Mouse (Mus musculus) embryo, embryonic 10 days (tissue): ENCODE measurements at regions not wholly inside any gene's neighbourhood (a gene's known extent, or its start where the extent isn't known, plus 50 kb on each side); places are given as distances from the start of the nearest gene placed in this dataset.
A peak's percentile ranks its signal among the peaks of the same experiment; 100 is the strongest.

Experiments used
- DNase-seq: peaks from one replicate; pipeline ENCODE4 v3.0.0-alpha.2; 2015; ENCODE audit warnings: low spot score

DNA sequence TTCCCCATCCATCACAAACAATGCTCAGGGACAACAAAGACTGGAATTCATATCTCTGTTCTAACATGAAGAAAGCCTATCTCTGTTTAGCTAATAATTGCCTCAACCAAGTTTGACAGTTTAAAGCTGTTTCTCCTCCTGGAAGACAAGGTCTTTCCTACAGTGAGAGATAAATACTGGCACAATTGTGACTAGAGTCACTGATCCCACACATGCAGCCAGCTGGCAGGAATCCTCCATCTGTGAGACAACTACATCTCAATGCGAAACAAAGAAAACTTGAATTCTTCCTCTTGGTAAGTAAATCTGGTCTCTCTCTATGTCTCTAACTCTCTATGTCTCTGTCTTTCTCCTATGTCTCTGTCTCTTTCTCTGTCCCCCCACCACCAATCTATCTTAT lies 239.1 kb upstream of the Nsun2 start:
- DNase-seq, result no peak

DNA sequence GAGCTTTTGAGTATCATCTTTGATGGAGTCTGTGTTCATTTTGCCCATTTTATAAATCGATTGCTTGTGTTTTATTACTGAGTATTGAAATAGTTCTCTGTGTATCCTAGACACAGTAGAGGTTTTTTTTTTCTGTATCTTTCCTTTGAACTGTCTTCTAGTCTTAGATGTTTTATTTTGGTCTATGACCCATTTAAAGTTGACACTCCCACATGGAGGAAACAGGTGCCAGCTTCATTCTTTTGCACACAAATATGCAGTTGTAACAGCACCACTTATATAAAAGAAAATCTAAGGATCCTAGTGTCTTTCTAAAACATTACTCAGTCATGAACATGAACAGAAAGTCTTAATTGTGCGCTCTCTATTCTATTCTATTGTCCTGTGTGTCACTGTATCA lies 230.2 kb upstream of the Nsun2 start:
- no peak for DNase-seq

DNA sequence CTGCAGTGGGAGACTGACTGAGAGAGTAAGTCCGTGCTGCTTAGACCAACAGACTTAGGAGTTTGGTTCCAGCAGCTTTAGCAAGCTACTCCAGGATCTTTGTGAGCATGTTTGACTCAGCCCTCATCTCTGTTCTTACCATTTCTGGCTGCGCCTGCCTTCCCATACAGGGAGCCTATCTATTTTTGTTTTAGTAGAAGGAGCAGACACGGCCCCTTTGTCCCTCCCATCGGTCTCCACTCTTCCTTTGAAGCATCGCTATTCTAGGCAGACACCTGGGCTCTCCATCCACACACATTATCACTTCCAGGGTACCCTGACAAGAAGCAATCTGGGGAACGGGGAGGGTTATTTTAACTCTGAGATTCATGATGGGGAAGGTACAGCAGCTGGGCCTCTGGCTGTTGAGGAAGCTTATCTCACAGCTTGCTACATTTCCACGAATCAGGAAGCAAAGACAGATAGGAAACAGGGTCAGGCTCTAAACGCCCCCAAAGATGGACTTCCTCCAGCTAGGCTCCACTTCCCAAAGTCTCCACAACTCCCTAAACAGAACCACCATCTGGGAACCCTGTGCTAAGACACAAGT lies 203.0 kb upstream of the Nsun2 start:
- DNase-seq, result no peak

DNA sequence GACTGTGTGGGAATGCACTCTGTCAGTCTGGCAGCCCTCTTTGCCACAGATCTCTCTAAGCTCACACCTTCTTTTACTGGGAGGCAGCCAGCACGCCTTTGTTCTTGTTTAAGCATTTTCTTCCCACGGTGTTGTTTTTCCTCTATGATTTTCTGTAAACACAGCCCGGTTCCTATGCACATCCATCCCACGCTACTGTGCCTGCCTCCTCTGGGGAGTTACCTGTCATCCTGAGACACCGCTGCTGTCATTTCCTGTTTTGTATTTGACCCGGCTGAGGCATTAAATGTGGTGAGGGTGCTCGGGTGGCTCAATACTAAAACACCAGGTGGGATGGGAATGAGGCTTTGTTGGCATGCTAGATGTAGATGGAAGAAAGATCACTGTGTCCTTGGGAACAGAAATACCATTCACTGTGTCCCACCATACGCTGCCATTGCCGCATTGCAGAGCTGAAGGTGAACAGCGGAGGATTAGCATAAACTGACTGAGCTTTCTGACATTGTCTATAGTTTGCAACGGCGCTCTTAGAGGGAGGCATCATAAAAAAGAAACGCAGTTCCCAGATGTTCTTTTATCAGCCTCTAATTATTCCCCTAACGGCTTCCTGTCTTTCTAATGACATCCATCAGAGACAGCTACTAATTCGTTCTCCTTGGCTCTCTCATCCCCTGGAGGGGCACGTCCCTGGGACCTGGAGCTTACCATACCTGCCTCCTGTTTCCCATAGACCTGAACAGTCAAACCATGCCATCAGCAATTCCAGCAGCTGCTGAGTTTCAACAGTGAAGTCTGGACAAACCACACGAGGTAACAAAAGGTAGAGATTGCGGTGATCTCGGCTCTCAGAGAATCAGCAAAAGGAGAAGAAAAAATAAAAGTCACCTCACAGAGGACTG lies 201.8 kb upstream of the Nsun2 start:
- no peak for DNase-seq

DNA sequence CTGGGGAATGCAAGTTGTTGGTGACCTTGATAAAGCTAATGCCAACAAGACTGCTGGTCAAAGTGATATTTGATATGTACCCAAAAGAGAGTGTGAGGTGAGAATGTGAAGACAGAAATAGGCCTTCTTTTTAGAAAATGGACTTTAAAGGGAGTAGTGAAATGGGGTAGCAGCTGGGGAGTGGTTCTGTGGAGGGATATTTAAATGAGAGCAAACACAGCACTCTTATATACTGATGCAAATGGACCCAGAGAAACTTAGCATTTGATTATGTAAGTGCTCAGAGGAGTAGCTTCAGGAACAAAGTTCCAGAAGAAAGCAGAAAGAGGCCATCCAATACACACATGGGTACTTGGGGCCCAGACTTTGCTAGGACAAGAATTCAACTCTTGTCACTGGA lies 189.7 kb upstream of the Nsun2 start:
- DNase-seq, result no peak

DNA sequence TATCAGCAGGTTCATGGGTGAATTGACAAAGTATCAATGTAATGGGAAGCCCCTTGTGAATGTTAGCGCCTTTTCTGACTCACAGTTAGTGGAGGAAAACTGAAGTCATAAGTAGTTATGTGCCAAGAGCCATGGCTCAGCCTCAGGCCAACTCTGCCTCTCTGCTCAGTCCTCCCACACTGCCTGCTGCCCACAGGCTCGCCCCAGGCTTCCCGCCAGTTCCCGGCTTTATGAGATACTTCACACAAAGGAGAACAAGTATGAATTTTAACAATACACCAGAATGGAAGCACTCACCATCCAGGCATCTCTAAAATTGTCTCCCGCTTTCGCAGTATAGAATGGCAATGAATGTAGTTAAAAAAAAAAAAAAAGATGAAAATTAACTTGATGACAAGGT lies 176.1 kb upstream of the Nsun2 start:
- no peak for DNase-seq

DNA sequence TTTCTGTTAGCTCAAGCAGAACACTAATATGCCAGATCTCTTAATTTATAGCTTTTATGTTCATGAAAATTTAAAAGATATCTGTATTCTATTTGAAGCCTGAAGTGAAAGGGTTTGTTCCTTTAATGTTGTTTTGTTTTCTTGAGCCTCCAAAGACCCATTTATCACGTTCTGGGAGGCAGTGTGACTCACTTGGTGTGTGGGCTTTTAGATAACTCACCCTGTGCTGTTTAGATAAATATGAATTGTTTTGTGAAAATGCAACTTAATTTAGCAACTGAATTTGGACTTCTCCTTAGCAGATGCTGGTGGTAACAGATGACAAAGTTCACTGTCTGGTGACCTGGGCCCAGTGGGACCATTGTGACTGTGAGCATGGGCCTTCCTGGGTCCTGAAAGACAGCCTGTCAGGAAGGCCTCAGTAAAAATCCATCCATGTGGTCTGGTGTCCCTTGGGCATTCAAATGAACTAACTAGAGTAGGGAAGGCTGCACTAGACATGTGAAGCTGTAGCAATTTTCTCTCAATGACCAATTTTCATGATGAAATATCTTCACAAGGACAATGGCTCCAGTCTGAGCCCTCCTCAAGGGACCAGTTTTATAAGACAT lies 167.6 kb upstream of the Nsun2 start:
- DNase-seq, result no peak

DNA sequence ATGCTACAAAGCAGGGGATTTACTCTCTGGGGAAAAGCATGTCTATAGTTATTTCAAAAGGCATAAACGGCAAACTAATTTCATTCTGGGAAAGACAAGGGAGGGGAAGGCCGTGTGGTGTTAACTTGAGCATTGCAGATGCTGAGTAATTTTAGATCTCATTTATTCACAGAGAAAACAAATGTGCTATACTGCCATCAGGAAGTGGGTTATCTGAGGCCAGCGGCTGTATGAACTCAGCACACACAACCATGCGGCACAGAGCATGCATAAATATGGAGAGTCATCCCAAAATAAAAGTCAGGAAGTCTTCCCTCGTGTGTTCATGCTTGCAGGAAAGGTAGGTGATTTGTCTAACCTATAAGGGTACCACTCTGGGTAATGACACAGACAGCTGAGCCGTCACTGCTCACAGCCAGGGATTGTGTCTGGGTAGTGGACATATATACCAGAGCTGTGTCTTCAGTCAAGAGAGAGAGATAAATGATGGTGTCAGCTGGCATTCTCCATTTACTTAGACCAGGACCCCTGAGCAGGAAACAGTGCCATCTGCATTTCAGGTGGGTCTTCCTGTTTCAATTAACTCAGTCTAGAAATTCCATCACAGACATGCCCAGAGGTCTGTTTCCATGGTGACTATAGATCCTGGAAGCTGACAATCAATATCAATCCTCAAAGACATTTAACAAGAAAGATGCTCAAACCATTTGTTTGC lies 160.3 kb upstream of the Nsun2 start:
- DNase-seq, result no peak

DNA sequence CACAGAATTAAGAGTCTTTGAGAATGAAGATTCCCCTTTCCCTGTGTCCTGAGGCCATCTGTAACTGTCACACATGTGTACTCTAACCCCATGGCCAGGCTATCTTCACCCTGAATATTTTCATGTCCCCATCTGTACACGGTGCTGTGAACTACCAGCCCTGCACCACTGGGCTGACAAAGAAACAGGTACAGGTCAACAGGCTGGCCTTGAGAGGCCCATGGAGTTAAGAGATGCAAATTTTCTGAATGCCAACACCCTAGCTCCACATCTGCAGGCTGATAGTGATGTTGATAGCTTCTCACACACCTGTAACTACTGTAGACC lies 159.8 kb upstream of the Nsun2 start:
- no peak for DNase-seq

DNA sequence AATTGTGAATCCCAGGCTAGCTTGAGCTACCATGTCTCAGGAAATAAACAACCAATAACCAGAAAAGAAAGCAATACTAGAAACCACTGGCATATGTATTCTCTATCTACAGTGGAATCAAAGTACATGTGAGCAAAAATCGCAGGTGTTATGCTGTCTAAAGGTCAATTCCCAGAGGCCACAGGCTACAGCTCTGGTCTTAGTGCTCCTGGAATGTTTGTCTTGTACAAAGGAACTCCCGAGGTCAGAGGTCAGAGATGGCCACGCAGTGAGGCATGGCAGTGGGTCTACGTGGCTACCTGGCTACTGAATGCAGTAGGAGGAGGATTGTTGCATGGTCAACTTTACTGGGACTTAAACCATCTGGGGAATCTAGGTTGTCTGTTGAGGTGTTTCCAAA lies 153.1 kb upstream of the Nsun2 start:
- DNase-seq, result no peak

DNA sequence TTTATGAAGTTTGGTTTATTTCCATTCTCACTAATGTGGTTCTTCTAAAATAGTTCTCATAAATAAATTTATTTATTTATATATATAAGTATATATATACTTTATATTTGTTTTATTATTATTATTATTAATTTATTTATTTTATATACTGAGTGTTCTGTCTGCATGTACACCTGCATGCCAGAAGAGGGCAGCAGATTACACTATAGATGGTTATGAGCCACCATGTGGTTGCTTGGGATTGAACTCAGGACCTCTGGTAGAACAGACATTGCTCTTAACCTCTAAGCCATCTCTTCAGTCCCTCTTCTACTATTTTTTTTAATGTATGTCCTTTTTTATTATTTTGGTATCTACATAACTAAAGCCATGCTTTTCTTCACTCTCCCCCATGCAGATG lies 148.8 kb upstream of the Nsun2 start:
- peak; percentile 17 for DNase-seq

DNA sequence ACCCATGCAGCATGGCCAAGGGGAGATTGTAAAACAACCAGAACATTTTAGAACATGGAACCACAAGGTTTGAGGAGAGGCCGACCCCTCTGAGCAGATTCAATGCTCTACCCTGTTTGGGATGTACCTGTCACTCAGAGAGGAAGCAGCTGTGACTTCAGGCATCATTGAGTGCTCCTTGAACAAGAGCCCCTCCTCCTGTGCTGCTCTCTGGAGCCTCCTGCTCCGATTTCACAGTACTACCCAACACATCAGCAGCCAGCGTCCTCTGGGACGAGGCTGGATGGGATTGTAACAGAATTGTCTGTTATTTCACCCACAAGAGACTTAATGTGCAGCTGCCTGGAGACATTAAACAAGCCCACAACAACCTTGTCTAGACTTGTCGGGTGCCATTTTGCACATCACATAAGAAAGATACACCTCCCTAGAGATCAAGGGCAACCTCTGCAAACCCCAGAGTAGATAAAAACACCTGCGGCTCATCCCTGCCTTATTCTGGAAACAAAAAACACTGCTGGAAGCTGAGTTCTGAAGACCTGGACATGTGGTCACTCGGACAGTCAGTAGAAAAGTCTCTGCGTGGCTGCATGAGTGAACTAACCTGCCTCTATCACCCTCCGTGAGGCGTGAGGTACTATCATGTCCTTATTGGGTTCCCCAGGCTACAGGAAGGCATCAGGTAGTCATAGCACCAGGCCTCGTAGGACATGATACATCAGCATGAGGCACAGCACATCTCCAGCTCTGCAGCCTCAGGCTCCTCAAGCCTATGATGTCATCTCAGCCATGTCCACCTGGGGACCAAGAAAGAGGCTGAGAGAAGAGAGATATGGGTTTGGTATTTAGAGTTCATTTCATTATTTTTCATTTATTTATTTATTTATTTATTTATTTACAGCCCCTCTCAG lies 140.4 kb upstream of the Nsun2 start:
- DNase-seq, result no peak

DNA sequence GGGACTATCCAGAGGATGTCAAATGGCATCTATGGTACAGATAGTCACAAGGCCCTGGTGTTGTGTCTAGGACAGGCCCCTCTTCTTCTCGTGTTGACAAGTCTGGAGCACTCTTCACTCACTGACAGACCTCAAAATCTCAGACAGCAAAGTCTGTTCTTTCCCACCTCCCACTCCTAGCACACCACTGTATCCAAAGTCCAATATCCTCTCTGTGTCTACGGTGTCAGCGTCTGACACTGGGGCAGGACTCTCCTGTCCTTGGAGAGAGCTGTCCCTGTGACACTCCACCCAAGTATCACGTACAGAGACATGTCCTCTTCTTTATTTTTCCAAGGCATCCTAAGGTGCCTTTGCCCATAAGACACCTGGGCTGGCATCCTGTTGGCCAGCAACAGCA lies 139.0 kb upstream of the Nsun2 start:
- no peak for DNase-seq

DNA sequence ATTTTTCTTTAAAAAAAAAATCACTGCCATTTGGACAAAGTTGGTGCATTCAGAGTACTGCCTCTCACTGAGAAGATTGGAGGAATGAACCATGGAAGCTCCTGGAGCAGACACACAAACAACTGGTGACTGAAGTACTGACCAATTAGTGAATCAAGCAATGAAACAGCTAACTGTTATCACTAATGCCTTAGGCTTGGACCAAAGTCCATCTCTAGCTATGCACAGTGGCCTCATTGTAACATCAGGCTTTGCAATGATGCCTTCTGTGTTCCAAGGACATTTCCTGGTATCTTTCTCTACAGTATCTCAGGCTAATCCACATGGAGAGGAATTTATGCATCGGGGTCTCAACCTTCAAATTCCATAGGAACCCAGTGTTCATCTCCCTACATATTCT lies 123.2 kb upstream of the Nsun2 start:
- no peak for DNase-seq

DNA sequence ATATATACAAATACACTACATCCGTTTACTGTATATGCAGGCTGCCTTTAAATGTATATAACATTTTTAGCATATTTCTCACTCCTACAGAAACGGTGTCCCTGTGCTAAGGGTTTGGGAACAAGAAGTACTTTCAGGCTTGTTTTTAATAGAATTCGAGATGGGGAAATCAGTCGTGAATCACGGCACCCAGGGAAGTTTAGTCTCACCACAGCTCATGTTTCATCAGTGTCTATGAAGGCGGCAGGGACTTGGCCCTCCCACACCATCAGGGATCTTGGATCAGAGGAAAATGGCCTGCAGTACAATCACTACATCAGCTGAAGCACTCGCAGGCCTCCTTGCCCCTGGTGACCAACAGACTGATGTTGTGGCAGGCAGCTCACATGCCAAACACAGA lies 118.7 kb upstream of the Nsun2 start:
- DNase-seq, result no peak

DNA sequence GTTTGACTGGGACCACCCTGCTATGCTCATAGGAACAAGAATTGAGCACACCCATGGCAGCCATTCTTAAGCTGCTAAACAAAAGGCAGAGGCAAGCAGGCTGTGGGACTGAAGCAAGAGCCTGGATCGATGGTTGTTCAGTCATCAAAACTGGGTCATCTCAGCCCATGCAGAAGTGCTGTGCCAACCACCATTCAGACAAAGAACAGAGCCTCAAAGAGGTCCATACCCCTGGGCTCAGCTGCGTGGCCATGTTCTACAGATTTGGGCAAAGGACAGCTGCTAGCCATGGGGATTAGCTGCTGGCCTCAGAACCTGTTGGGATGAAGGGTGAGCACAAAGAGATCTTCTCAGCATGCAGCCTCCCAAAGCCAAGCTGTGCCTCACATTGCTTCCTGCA lies 116.8 kb upstream of the Nsun2 start:
- no peak for DNase-seq

DNA sequence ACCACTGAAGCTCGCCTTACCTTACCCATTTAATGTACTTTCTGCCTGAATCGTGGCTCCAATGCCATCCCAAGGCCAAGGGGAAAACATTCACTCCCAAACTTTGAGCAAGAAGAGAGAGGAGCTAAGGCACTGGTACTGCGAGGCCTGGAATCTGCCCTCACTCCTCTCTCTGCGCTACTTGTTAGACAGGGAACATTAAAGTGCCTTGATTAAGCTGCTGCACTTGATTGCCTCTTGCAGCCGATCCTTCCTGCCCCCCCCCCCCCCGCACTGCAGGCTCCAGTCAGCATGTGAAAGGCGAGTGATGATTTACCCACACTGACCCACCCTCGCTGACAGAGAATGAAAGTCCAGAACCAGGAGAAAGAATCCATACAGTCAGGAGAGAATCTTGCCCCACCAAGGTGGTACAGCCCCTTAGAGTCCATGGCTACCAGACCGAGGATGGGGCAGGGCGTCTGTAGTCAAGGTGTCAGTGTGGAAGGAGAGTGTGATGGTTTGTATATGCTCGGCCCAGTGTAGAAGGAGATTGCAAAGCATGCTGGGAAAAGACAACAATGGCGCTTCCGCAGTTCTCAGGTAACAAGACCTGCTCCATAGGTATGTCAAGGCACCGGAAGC lies 115.6 kb upstream of the Nsun2 start:
- no peak for DNase-seq

DNA sequence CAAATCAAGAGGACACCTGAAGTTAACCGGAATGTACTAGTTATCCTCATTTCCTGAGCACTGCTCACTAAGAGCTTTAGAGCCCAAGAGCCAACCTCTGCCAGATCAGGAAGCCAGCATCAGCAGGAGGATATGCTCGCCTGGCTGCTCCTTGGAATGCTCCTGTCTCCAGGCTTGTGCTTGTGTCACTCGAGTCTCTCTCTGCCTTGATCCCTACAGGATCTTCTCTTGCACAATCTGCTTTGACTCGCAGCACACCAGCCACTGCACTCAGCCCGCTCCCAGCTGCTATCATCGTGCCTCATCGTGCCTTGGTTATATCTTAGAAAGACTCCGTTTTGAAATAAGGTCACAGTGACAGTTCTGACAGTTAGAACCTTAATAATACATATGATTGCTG lies 113.4 kb upstream of the Nsun2 start:
- DNase-seq, result no peak

DNA sequence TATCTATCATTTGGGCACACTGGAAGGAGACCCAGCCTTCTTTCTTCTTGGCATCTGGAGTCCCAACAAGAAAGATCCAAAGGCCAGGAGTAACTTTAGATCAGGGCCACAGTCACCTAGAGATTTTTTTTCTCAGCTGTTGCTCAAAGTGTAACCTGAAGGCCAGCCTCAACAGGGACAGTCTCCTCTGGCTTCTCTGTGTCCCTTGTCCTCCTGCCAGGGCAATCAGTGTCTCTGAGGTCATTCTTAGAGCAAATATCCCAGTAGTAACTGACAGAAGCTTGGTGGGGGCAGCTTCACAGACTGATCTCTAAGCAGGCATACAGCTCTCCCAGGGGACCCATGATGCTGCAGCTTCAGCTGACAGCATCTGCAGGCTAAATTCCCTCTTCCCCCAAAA lies 111.6 kb upstream of the Nsun2 start:
- no peak for DNase-seq

DNA sequence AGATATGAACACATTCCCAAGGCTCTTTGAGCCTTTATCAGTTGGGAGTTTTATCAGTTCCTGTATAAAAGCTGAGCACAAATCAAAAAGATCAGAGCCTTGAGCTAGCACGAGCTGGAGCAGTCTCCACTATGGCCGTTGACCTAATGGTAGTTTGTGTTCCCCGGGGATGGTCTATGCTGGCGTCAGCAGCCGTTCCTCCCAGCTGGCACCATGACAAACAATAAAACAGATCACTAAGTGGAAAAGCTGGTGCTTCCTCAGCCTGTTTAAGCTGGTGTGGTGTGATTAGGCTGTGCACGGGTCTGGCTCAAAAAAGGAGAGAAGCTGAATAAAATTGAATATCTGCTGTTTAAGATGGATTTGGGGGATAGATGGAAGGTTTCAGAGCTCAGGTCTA lies 107.4 kb upstream of the Nsun2 start:
- DNase-seq, result peak; percentile 18

DNA sequence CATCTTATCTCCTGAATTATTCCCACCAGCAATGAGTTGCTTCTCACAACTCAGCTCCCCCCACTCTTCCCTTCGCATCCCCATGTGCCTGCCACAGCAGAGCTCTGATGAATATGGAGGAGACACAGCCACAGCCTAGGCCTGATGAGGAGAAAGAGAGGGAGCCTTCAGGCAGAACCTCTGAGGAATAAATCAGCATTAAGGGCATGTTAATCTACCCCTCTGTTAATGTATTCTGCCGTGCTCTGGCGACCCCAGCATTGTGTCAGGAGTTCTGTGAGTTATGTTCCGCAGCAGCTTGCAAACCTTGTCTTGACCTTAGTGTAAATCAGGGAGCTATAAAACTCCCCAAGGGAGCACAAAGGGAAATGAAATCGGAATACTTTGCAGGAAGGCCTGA lies 104.0 kb upstream of the Nsun2 start:
- peak; percentile 45 for DNase-seq
